Mouse (Mus musculus) MEL (cell line): ENCODE measurements around the gene Gm37240. TPM values are rescaled to one million over a fixed set of nuclear protein-coding genes. Genes with fewer than 3 reads are reported as not detected.

Experiments
- DNase-seq: peaks from one replicate; pipeline ENCODE4 v3.0.0; 2011; ENCODE audit warnings: low read depth, low spot score
- H3K27ac ChIP-seq: 2 replicates; pipeline ENCODE4 v1.5.1; 2012; ENCODE audit warnings: low read depth, mild to moderate bottlenecking, control low read depth, low read length, moderate library complexity; ENCODE audit not compliant: control insufficient read depth
- H3K27me3 ChIP-seq, 2 experiments: fragments of 150-350 bp in 1 of 2; sonication (generic) in 1 of 2; 2 replicates each; pipeline ENCODE4 v1.6.1; 2012; ENCODE audit warnings: low read length in 2 of 2, mild to moderate bottlenecking in 2 of 2, improper control_type of control experiment in 1 of 2, moderate library complexity in 1 of 2; ENCODE audit not compliant: insufficient read depth in 2 of 2, control insufficient read depth in 1 of 2
- H3K36me3 ChIP-seq, 2 experiments: 2 replicates each; pipeline ENCODE4 v1.6.1; 2012 to 2014; ENCODE audit warnings: low read length in 2 of 2, improper control_type of control experiment in 1 of 2, inconsistent platforms in 1 of 2, mild to moderate bottlenecking in 1 of 2; ENCODE audit not compliant: insufficient read depth in 2 of 2, control insufficient read depth in 1 of 2
- H3K4me1 ChIP-seq, 2 experiments: fragments of 150-350 bp in 1 of 2; sonication (generic) in 1 of 2; 2 replicates each; pipeline ENCODE4 v1.6.1; 2012; ENCODE audit warnings: low read length in 2 of 2, improper control_type of control experiment in 1 of 2, mild to moderate bottlenecking in 1 of 2; ENCODE audit not compliant: insufficient read depth in 2 of 2, control insufficient read depth in 1 of 2
- H3K4me3 ChIP-seq, 2 experiments: fragments of 150-350 bp in 1 of 2; sonication (generic) in 1 of 2; 2 replicates each; pipeline ENCODE4 v1.5.1; 2012; ENCODE audit warnings: low read depth in 2 of 2, low read length in 2 of 2, mild to moderate bottlenecking in 2 of 2, moderate library complexity in 2 of 2, control low read depth in 1 of 2, improper control_type of control experiment in 1 of 2; ENCODE audit not compliant: control insufficient read depth in 1 of 2, insufficient read depth in 1 of 2
- H3K79me2 ChIP-seq: 2 replicates; pipeline ENCODE4 v1.6.1; 2012; ENCODE audit warnings: mild to moderate bottlenecking, low read length, moderate library complexity; ENCODE audit not compliant: control insufficient read depth, poor library complexity, insufficient read depth
- H3K9ac ChIP-seq: 2 replicates; pipeline ENCODE4 v1.6.1; 2012; ENCODE audit warnings: low read depth, mild to moderate bottlenecking, control low read depth, low read length, moderate library complexity; ENCODE audit not compliant: control insufficient read depth, poor library complexity, severe bottlenecking
- H3K9me3 ChIP-seq: fragments of 150-350 bp; sonication (generic); replicated peaks from 2 replicates; pipeline ENCODE4 v1.6.1; 2012; ENCODE audit warnings: mild to moderate bottlenecking, low read length, improper control_type of control experiment, moderate library complexity; ENCODE audit not compliant: insufficient read depth
- BHLHE40 ChIP-seq: IDR thresholded peaks from 2 replicates; pipeline ENCODE4 v1.6.1; 2012; ENCODE audit warnings: low read depth, mild to moderate bottlenecking, inconsistent platforms, low read length, improper control_type of control experiment, borderline replicate concordance
- CHD1 ChIP-seq: IDR thresholded peaks from 2 replicates; pipeline ENCODE4 v1.6.1; 2012; ENCODE audit warnings: low read depth, mild to moderate bottlenecking, inconsistent platforms, low read length, improper control_type of control experiment
- CHD2 ChIP-seq: IDR thresholded peaks from 2 replicates; pipeline ENCODE4 v1.6.1; 2011; ENCODE audit warnings: low read length, improper control_type of control experiment
- ELF1 ChIP-seq: IDR thresholded peaks from 2 replicates; pipeline ENCODE4 v1.6.1; 2014; ENCODE audit warnings: low read depth, mild to moderate bottlenecking, inconsistent platforms, low read length, improper control_type of control experiment, moderate library complexity
- GATA1 ChIP-seq: IDR thresholded peaks from 2 replicates; pipeline ENCODE4 v1.6.1; 2011; ENCODE audit warnings: low read depth, low read length, improper control_type of control experiment
- HCFC1 ChIP-seq: IDR thresholded peaks from 2 replicates; pipeline ENCODE4 v1.6.1; 2012; ENCODE audit warnings: low read depth, mild to moderate bottlenecking, inconsistent platforms, low read length, improper control_type of control experiment, moderate library complexity
- MAFK ChIP-seq: IDR thresholded peaks from 2 replicates; pipeline ENCODE4 v1.6.1; 2011; ENCODE audit warnings: low read depth, mild to moderate bottlenecking, low read length, improper control_type of control experiment, borderline replicate concordance
- MAX ChIP-seq: IDR thresholded peaks from 2 replicates; pipeline ENCODE4 v1.6.1; 2011; ENCODE audit warnings: low read length, improper control_type of control experiment
- MAZ ChIP-seq: IDR thresholded peaks from 2 replicates; pipeline ENCODE4 v1.6.1; 2012; ENCODE audit warnings: low read depth, mild to moderate bottlenecking, inconsistent platforms, low read length, improper control_type of control experiment
- MXI1 ChIP-seq: IDR thresholded peaks from 2 replicates; pipeline ENCODE4 v1.6.1; 2011; ENCODE audit warnings: mild to moderate bottlenecking, low read depth, low read length, improper control_type of control experiment
- MYB ChIP-seq: IDR thresholded peaks from 2 replicates; pipeline ENCODE4 v1.6.1; 2011; ENCODE audit warnings: mild to moderate bottlenecking, low read depth, low read length, improper control_type of control experiment
- MYC ChIP-seq: IDR thresholded peaks from 2 replicates; pipeline ENCODE4 v1.6.1; 2011; ENCODE audit warnings: low read depth, mild to moderate bottlenecking, low read length, improper control_type of control experiment, moderate library complexity
- NELFE ChIP-seq: IDR thresholded peaks from 2 replicates; pipeline ENCODE4 v1.6.1; 2011; ENCODE audit warnings: low read depth, low read length, improper control_type of control experiment
- POLR2A ChIP-seq, 2 experiments: IDR thresholded peaks; 2 replicates each; pipeline ENCODE4 v1.6.1; 2011 to 2012; ENCODE audit warnings: low read length in 2 of 2, mild to moderate bottlenecking in 2 of 2, control low read depth in 1 of 2, improper control_type of control experiment in 1 of 2, low read depth in 1 of 2, moderate library complexity in 1 of 2; ENCODE audit not compliant: control insufficient read depth in 1 of 2, insufficient read depth in 1 of 2, poor library complexity in 1 of 2
- POLR2AphosphoS5 ChIP-seq: IDR thresholded peaks from 2 replicates; pipeline ENCODE4 v1.6.1; 2012; ENCODE audit warnings: low read depth, borderline replicate concordance, mild to moderate bottlenecking, inconsistent platforms, low read length, moderate library complexity, mixed read lengths
- RAD21 ChIP-seq: IDR thresholded peaks from 2 replicates; pipeline ENCODE4 v1.6.1; 2011; ENCODE audit warnings: mild to moderate bottlenecking, low read depth, low read length, improper control_type of control experiment
- RCOR1 ChIP-seq: IDR thresholded peaks from 2 replicates; pipeline ENCODE4 v1.6.1; 2012; ENCODE audit warnings: low read depth, mild to moderate bottlenecking, inconsistent platforms, low read length, improper control_type of control experiment
- SMC3 ChIP-seq: IDR thresholded peaks from 2 replicates; pipeline ENCODE4 v1.6.1; 2011; ENCODE audit warnings: low read depth, low read length, improper control_type of control experiment
- TAL1 ChIP-seq: IDR thresholded peaks from 2 replicates; pipeline ENCODE4 v1.6.1; 2012; ENCODE audit warnings: mild to moderate bottlenecking, inconsistent platforms, low read length, moderate library complexity, mixed read lengths
- TBP ChIP-seq: IDR thresholded peaks from 2 replicates; pipeline ENCODE4 v1.8.0; 2011; ENCODE audit warnings: low read depth, low read length, improper control_type of control experiment
- TCF12 ChIP-seq: IDR thresholded peaks from 2 replicates; pipeline ENCODE4 v1.6.1; 2014; ENCODE audit warnings: low read depth, mild to moderate bottlenecking, inconsistent platforms, low read length, improper control_type of control experiment, moderate library complexity
- UBTF ChIP-seq: IDR thresholded peaks from 2 replicates; pipeline ENCODE4 v1.6.1; 2012; ENCODE audit warnings: low read depth, mild to moderate bottlenecking, inconsistent platforms, low read length, improper control_type of control experiment, moderate library complexity, borderline replicate concordance; ENCODE audit not compliant: insufficient read depth
- USF1 ChIP-seq: IDR thresholded peaks from 2 replicates; pipeline ENCODE4 v1.6.1; 2014; ENCODE audit warnings: low read depth, mild to moderate bottlenecking, inconsistent platforms, low read length, improper control_type of control experiment, moderate library complexity
- ZC3H11A ChIP-seq: IDR thresholded peaks from 2 replicates; pipeline ENCODE4 v1.6.1; 2012; ENCODE audit warnings: low read depth, mild to moderate bottlenecking, inconsistent platforms, low read length, improper control_type of control experiment
- ZMIZ1 ChIP-seq: IDR thresholded peaks from 2 replicates; pipeline ENCODE4 v1.6.1; 2012; ENCODE audit warnings: low read depth, mild to moderate bottlenecking, inconsistent platforms, low read length, improper control_type of control experiment, moderate library complexity
- polyA plus RNA-seq, 2 experiments: library from polyadenylated mRNA; stranded (reverse) in 1 of 2; unstranded in 1 of 2; fragments of >175 nt in 1 of 2; fragments of >200 nt in 1 of 2; gene quantifications; 2 replicates each; pipeline versions ENCODE4 v1.2.1 to v1.2.4; 2012; ENCODE audit warnings: low replicate concordance in 2 of 2, low read depth in 1 of 2; ENCODE audit not compliant: insufficient read length in 2 of 2, insufficient read depth in 1 of 2, missing spikeins in 1 of 2
- total RNA-seq: library from RNA; depleted of rRNA; stranded (reverse); fragments of 300-350 nt; gene quantifications from 2 replicates; pipeline ENCODE4 v1.2.3, GENCODE M21; 2012

Gm37240 gene
- total and polyA plus RNA-seq, 3 experiments = 0.04 TPM; not detected in 2

GRCm38 (mm10) chr3:85564603-85565002, 322.7 kb downstream of the Gm37240 start:
- H3K4me3 ChIP-seq = no peak overlapping the region
- no peak overlapping the region for H3K9ac ChIP-seq
- no peaks in the 10 kb centered on the region for H3K4me1 ChIP-seq
- H3K27me3 ChIP-seq = no peaks in the 10 kb centered on the region
- H3K79me2 ChIP-seq = no peaks in the 10 kb centered on the region
- H3K9me3 ChIP-seq = no peaks in the 10 kb centered on the region
- H3K27ac ChIP-seq = no peak overlapping the region
- H3K36me3 ChIP-seq = 0 out of 4 replicates have a peak, but pooled peaks cover 0 to 2% of the 10 kb centered on the region in 2 experiments
- TF ChIP-seq MAX = no peak
- no peak for TF ChIP-seq GATA1
- TF ChIP-seq RCOR1 = no peak
- TF ChIP-seq BHLHE40 = no peak
- TF ChIP-seq NELFE = no peak
- no peak for TF ChIP-seq HCFC1
- no peak for TF ChIP-seq ZMIZ1
- peak; percentile 9 for DNase-seq

DNA sequence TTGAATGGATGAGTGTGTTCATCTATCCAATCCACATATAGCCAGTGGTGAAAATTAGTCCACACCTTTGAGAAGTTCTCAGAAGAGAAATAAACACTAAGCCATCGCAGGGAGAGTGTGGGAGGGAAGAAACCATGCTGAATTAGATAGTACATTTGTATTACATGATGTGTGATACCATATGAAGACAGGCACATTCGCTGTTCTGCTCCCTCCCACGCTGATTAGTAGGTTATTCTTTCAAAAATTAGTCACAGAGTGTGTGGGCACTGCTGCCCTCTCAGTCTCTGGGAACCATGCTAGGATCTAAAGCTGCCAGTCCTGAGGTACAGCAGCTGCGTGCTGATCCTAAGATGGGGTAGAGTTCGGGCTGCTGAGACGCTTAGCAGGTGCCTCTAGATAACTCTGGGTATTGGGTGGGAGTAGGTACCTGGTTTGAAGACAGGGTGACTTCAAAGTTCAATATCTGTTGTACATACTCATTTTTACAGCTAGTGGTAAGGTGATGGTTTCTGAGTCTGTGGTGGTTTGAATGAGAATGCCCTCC, 333.5 kb downstream of the Gm37240 start:
- H3K4me1 ChIP-seq = no peaks in the 10 kb centered on the region
- H3K79me2 ChIP-seq = no peaks in the 10 kb centered on the region
- no peak overlapping the region for H3K4me3 ChIP-seq
- no peak overlapping the region for H3K9ac ChIP-seq
- H3K27ac ChIP-seq = no peak overlapping the region
- no peaks in the 10 kb centered on the region for H3K36me3 ChIP-seq
- no peak for TF ChIP-seq MAZ
- no peak for TF ChIP-seq RAD21
- no peak for TF ChIP-seq MYC
- TF ChIP-seq RCOR1 = no peak
- TF ChIP-seq POLR2AphosphoS5 = no peak
- TF ChIP-seq NELFE = no peak
- TF ChIP-seq ELF1 = no peak
- TF ChIP-seq TCF12 = no peak
- no peak for TF ChIP-seq GATA1
- TF ChIP-seq, all 39 proteins: peak for 0
- DNase-seq = no peak
- Histone ChIP-seq H3K9me3 (no peaks in the 10 kb centered on the region), H3K27me3 (no peaks in the 10 kb centered on the region)

- no peak for DNase-seq
- Histone ChIP-seq H3K27ac (no peak overlapping the region), H3K36me3 (no peaks in the 10 kb centered on the region), H3K9ac (no peak overlapping the region), H3K4me1 (no peaks in the 10 kb centered on the region), H3K27me3 (no peaks in the 10 kb centered on the region; a peak in 1 of 4 replicates), H3K79me2 (no peaks in the 10 kb centered on the region), H3K9me3 (no peaks in the 10 kb centered on the region), H3K4me3 (no peak overlapping the region)
- TF ChIP-seq TBP (no peak), POLR2AphosphoS5 (no peak), TAL1 (no peak), CHD1 (no peak), MYB (no peak), MXI1 (no peak), SMC3 (no peak), CHD2 (no peak), MAFK (no peak), BHLHE40 (no peak), USF1 (no peak), UBTF (no peak), GATA1 (no peak), ZC3H11A (no peak), POLR2A (IDR thresholded peaks at IDR 0.05; ENCODE audit: control insufficient read depth in 1 of 2, insufficient read depth in 1 of 2, low read depth in 1 of 2, low read length in 2 of 2, poor library complexity in 1 of 2) (no peak)
Measured at GRCm38 (mm10) chr3:85551352-85551751, 336.0 kb downstream of the Gm37240 start.
